Mouse (Mus musculus) hindlimb bud, embryonic 11.5 days (tissue): ENCODE data around the gene Vmn1r202.
"Not testable (repeated sequence)": the region's sequence is repeated elsewhere in the genome, so short reads cannot be mapped to it uniquely, and the experiment has no call there.

Experiments used
- DNase-seq: peaks from one replicate; pipeline ENCODE4 v3.0.0-alpha.2; 2012; ENCODE audit warnings: low read depth, low spot score; ENCODE audit errors: extremely low spot score

Gene Vmn1r202

DNA sequence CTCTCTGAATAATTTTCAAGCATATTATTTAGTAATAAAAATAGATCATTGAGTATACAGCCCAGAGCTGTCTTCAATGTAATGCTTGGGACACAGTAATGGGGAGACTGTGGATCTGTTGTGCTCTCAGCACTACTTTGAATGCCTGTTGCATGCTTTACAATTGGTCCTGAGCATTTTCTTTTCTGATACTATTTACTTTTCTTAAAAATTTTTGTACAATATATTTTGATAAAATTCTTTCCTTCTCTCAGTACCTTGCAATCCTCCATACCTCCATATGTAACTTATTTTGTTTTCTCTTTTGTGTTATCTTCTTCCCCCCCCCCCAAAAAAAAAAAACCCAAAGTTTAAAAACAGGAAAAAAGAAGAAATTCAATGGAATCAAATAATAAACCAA is at the start of gene Vmn1r202:
Vmn1r202 (minus strand) TSS at position 101 of the 400 bp plus-strand sequence.
- DNase-seq, result no peak

- not testable (repeated sequence) for DNase-seq
Measured at GRCm38 (mm10) chr13:22552898-22553297, 47.7 kb upstream of the Vmn1r202 start, which contains the start of gene Vmn1r204. TSS of gene Vmn1r204 (plus strand) at chr13:22553198.

DNA sequence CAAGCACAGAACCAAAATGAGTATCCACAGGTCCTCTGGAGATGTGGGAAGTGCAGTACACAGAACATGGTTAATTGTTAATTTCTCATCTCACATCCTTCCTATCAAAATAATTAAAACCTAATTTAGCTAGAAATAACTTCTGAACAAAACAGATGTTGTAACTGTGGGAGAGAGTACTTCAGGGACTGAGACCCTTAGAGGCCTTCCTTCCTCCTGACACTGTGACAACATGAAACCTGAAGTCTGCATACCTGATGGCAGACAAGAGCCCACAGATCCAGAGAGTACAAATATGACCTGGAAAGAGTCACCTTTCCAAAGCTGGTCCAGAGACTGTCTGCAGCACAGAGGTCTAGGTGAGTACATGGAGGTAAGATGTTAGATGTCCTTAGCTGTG is 12.6 kb upstream of the Vmn1r202 start, which contains the start of gene Vmn1r203:
Vmn1r203 (plus strand) TSS at position 301 of the 400 bp plus-strand sequence.
- DNase-seq, result no peak

DNA sequence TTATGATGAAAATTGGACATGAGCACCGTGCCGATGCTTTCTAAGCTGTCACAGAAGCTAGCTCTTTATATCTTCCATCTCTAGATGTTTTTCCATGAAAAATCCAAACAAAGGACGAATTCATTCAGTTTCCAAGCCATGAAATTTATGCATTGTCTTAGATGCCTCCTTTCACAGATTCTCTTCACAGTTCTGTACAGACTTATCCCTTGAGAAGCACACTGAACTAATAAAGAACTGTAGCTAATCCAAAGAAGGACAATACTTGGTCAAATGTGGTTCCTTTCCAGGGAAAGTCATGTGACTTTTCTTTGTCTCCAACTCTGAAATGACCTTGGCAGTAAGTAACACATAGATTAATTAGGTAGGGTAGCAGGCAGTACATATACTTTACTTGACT is 2.8 kb downstream of the Vmn1r202 start:
- DNase-seq, result no peak

- no peak for DNase-seq
Measured at GRCm38 (mm10) chr13:22471623-22472022, 33.6 kb downstream of the Vmn1r202 start, which contains the start of gene Vmn1r201. TSS of gene Vmn1r201 (plus strand) at chr13:22471923.

DNA sequence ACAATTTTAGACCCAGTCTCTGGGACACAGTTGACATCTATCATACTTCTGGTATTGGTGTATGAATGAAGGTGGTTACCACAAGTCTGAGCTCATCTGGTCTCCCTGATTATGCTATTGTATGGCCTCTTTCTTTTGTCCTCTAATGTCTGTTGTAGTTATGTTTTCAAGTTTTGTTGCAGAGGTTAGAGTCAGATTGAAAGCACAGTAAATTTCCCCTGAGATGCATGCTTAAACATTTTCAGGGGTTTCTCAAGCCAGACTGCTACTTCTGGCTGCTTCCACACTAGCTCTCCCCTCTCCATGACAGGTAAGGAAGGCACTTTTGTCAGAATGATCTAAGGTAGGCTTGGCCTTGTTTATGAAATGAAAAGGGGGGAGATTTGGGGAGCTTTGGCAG is 50.0 kb downstream of the Vmn1r202 start:
- DNase-seq, result no peak
